Mouse (Mus musculus) G1E (cell line): Measurements from ENCODE around the gene Arid3a.

ENCODE experiments used
- CTCF ChIP-seq: IDR thresholded peaks from 2 replicates; pipeline ENCODE4 v1.5.1; 2012; ENCODE audit warnings: low read depth, low read length, inconsistent platforms, mixed read lengths
- GATA1 ChIP-seq: IDR thresholded peaks from 2 replicates; pipeline ENCODE4 v1.6.1; 2012; ENCODE audit warnings: borderline replicate concordance, low read length, inconsistent platforms, mixed read lengths
- TAL1 ChIP-seq: conservative IDR thresholded peaks from 2 replicates; pipeline ENCODE4 v1.6.1; 2012; ENCODE audit warnings: low read depth, low read length, inconsistent platforms, mixed read lengths

- TF ChIP-seq CTCF (no peak), GATA1 (no peak), TAL1 (no peak)
These were observed 28.8 kb downstream of the Arid3a start for GRCm38 (mm10) chr10:79955691-79956090.
